Mouse (Mus musculus) cerebellum, adult 11-12 months (tissue): ENCODE data around the gene Agl.

Experiments
- DNase-seq: peaks from one replicate; pipeline ENCODE4 v3.0.0; 2022

The Agl gene

DNA sequence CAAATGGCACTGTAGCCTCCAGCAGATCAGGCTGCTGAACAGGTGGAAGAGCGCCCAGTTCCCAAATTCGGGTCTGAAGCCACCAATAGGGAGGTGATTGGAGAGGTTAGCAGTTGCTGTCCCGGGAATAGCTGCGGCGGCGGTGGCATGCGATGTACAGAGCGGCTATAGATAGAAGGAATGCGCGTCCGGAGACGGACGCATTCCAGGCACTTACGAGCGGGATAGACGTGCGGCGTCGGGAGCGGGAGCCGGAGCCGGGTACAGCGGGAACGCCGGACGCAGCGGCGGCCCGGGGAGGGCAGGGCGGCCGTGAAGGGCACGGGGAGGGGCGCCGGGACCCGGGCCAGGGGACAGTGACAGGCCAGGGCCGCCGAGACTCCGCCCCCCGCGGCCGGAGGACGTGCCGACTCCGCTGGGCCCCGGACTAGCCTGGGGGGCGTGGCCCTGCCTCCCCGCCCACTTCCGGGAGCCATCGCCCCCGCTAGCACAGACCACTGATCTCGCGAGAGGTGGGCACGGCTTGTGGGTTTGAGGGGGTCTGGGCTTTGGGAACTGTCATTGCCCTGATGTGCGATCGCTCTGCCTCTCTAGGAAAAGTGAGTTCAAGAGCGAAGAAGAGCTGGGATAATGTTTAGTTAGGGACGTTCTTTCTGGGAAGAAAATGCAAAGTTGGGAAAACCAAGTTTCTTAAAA, at the start of gene Agl:
TSS of gene Agl (minus strand) at position 356 of the 696 bp plus-strand sequence.
- peak; percentile 91 for DNase-seq

DNA sequence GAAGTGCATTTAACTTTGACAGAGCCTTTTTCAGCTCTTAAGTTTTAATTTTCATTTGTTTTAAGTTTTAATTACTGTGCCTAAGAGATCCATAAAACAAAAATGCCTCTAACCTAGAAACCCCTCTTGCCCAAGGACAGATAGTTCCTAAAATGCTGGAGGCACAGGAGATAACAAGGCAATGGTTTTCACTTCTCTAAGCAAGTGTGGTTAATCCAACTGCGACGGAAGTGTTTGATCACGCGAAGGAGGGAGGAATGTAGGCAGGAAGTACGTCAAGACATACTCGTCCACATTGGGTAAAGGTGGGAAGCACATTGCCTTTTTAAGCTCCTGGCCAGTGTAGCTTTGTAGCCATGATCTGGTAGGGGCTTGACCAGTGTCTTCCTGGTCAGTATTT, 49.6 kb upstream of the Agl start:
- no peak for DNase-seq

DNA sequence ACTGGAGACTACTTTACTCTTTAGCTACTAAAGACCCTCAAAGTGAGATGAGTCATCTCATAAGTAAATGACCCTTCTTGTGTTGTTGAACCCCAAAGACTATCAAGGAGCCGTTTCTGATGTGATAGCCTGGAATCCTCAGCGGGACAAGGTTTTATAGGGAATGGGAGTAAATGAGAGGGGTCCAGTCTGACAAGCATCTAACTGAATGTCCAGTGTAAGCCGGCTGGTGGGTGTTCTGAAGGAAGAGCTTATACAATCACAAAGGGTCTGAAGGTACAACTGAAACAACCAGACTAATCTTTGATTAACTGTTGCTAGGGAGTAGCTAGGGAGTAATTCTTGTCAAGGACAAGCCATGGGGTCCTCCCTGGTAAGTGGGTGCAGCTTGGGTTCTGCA, 44.5 kb upstream of the Agl start:
- no peak for DNase-seq

DNA sequence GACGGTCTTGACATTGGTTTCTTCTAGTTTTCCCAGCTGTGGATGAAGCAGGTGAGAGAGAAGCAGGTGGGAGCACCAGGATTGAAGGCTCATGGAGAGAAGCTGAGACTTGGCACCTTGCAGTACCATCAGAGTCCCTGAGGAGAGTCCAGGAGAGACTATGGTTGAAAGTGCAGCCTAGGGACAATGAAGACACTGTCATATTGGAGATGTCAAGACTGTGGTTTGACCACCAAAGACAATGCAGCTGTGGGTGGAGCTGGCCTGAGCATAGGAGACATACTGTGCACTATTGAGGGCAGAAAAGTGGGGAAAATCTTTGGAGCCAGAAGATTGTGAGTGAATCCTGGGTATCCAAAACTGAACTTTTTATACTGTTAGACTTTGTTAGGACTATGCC, 42.4 kb upstream of the Agl start:
- no peak for DNase-seq

DNA sequence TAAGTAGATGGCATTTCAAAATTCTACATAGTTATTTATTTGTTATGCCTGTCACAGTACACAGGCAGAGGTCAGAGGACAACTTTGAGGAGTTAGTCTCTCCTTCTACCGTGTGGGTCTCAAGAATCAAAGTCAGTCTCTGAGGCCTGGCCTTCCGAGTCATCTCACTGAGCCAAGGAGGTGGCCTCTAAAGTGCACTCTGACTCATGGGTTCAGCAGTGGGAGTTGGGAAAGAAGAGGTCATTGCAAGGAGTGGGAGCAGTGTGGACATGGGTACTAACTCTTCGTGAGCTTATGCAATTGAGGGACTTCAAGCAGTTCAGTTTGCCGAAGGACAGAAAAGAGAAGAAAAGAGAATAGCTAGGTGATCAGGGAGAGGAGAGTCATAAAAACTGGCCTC, 41.0 kb upstream of the Agl start:
- no peak for DNase-seq

DNA sequence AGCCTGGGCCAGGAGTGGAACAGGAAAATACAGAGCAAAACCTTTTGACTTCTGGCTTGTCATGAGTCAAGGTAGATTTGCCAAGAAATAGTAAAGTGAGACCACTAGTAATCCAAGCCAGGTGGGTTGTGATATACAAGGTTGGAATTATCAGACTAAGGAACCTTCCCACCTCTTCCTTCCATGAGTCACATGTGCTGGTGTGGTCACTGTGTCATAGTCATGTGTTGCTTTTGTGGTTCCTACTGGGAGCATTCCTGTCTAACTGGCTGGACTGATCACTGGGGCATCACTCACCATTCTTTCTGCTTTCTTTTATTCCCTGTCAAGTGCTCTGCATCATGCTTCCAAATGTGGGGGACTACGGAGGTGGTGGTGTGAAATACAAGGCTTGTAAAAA, 40.1 kb upstream of the Agl start:
- DNase-seq = no peak

DNA sequence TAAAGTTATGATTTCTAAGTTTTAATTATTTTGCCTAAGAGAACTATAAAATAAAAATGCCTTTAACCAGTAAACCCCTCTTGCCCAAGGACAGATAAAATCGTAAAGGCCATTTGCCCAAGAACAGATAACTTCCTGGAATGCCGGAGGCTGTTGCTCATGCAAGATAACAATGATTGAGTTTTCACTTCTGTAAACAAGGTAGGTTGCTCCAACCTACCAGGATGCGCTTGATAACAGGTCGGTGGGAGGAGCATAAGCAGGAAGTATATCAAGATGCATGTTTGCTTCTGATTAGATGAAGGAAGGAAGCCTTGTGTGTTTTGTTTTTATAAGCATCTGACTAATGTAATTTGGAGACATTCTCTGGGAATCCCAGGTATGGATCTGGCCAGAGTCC, 38.1 kb upstream of the Agl start:
- no peak for DNase-seq

DNA sequence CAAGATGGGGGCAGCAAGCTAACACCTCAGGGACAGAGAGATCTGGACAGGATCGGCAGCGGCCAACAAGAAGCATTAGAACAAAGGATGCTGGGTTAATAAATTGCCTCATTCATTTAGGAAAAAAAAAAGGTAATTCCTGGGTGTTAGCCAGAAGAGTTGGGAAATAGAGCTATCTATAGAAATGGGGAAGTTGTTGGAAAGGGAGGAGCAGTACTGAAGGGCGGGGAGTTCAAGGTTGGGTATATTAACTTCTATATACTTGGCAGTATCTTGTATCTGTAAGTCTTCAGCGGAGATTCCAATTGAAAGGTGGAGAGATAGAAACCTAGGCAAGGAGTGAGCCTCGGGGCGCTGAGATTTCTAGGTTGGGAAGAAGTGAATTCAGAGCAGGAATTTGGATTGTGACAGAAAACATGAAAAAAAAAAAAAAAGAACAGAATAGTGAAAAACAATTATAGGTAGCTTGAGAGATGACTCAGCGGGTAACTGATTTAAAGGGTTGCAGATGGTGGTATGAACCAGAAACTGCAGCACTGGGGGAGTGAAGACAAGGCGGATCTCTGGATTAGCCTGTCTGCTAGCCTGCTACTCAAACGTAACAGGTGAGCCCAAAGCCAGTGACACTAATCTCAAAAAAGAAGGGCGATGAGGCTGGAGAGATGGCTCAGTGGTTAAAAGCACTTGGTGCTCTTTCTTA, 37.1 kb upstream of the Agl start:
- DNase-seq = no peak

DNA sequence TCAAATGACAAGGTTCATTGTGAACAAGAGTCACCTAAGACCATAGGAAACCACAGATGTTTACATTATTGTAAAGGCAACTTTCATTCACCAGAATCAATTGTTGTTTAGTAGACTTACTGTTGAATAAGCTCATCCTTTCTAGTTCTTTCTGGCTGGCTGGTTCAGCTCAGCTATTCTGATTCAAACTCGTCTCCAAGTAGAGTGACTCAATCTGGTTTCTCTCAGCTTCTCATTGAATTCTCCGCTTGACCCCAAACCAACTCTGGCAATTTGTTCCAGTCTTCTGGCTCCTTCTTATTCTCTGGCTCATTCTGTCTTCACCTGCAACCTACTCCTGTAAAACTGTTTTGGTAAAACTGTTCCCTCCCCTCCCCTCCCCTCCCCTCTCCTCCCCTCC, 33.3 kb upstream of the Agl start:
- no peak for DNase-seq

DNA sequence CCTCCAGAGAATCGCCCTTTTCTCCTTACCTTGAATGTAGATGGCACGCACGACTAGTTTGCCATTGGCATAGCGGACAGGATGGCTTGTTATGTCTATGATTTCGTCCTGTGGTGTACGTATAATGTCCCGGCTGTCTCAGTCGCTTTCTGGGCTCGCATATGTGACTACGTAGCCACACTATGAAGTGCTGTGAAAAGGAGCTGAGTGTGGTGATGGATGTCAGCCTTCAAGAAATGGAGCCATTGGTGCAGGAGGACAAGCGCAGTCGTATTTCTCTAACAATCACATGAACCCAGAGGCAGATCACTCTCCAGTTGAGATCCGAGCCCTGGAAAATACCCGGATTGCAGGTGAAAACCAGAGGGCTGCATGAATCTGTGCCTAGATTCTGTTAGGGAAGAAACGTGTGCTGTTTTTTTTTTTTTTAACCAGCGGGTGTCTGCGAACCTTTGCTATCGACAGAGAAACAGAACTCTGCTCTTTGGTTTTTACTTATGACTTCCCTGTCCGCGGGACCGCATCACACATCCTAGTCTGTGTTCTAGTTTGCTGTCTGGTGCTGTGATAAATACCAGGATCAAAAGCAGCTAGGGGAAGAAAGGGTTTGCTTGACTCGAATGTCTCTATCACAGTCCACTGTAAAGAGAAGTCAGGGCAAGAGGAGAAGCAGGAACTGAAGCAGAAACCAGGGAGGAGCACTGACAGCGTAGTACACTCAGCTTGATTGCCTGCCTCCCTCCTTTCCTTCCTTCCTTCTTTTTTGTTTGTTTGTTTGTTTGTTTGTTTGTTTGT, 28.9 kb upstream of the Agl start:
- no peak for DNase-seq

DNA sequence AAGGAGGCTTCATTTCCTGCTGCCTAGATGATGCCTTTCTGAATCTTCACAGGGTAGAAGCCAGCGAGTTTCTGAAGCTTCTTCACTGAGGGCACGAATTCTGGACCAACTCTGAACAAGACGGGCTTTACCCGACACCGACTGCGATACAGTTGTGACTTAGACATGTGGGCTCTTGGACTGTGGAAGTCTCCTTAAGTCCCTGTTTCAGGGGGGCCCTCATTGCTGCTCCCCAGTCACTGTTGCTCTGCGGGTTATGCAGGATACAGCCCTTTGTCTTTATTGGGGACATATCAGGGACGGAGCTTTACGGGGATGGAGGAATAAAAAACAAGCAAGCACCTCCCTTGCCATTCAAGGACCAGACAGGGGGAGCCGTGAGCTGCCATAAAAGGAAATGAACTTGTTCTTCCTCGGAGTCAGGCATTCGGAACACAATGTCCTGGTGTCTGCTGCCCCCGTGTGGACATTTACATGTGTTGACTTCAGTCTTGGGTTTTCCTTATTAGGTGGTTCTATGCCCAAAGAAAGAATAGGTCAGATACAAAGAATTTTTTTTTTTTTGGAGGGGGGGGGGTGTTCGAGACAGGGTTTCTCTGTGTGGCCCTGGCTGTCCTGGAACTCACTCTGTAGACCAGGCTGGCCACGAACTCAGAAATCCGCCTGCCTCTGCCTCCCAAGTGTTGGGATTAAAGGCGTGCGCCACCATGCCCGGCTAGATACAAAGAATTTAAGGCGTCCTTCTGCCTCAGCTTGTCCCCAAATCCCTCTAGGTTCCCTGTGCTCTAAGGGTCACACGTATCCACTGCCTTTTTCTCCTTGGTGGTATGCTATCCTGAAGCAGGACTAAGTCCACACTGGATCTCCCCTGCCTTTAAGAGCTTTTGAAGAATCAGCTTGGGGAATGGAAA, 28.1 kb upstream of the Agl start:
- peak; percentile 72 for DNase-seq

DNA sequence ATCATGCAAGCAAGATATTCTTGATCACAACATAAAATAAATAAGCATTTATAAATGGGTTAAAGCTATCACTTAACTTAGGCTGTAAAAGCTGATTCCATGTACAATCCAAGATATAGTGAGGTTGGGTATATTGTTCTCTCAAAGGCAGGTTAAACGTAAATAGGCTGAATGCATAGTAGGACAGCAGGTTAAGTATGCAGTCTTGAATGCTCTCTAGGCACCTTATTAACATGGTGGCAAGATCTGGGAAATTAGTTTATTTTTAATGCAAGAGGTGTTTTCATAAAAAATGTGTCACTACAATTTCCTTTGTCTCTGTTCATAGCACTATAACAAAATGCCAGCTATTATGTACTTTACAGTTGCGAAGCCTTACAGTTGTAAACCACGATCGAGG, 27.4 kb upstream of the Agl start:
- DNase-seq = no peak

DNA sequence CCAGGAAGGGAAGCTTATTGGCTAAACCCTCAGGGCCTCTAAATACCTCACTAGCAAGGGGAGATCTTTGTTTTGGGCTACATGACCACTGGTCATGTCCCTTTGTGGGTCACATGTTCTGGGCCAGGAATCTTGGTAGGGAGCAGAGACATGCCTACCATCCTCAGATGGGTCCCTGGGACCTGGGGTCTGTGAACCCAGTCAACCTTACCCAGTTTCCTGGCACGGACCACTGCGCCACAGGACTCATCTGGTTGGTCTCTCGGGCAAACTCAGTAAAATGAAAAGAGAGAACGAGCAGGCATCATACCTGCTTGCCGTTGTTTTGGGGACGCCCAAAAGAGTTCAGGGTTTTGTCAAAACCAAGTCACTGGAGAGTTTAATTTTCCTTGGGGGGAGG, 26.3 kb upstream of the Agl start:
- DNase-seq = no peak

DNA sequence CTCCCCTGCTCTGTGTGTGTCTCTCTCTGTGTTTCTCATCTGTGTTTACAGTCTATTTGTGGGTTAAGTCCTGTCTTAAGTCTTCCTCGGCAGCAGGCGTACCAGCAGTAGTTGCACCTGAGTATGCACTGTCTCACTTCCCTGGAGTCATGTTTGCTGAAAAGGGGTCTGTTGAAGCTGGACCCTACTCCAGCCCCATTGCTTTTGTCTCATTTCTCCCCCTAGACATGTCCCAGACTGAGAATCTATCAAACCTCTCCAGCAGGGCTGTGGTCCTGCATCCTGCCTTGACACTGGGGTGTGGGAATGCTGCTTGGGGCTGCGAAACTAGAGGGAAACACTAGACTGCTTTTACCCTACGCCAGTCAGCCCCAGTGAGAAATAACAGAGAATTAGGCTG, 25.5 kb upstream of the Agl start:
- DNase-seq = no peak

DNA sequence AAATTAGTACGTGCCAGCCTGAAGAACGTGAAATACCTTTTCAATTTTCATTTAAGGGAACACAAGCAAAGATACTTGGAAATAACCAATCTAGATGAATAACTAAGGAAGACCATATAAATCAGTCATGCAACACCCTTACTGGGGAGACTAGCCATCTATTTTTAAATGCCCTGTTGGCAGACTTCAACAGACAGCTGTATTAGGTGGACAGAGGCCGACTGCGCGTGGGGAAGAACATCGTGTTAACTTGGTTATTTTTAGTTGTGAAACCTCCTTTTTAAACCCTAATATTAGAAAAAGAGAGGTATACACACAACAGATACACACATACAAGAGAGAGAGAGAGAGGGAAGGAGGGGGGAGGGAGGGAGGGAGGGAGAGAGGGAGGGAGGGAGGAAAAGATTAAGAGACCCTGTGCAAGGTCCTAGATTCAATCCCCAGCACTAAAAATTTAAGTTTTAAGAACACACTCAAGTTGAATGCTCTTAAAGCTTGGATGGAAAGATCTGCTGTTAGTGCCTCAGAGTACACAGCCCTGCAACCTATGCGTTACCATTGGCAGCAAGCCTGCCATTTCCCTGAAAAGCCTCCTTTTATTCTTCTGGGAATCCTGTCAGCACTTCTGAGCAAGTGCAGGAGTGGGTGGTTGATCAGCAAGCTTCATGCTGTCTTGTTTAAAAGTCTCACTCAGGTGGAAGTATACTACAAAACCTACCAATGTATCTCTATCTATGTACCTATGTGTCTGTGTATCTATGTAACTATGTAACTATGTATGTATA, 24.8 kb upstream of the Agl start:
- no peak for DNase-seq

DNA sequence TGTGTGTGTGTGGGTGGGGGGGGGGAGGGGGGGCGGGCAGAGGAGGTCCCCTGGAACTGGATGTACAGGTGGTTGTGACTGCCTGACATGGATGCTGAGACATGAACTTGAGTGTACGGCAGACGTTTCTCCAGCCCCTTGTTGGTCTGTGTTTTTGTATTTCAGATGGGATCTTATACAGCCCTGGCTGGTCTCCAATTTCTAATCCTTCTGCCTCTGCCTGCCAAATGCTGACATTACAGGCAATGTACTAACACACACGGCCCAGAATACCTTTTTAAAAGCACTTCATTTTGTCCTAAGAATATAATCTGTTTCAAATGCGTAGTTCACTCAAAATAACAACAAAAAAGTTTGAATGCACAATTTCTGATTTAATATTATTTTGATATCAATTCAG, 23.4 kb upstream of the Agl start:
- no peak for DNase-seq

DNA sequence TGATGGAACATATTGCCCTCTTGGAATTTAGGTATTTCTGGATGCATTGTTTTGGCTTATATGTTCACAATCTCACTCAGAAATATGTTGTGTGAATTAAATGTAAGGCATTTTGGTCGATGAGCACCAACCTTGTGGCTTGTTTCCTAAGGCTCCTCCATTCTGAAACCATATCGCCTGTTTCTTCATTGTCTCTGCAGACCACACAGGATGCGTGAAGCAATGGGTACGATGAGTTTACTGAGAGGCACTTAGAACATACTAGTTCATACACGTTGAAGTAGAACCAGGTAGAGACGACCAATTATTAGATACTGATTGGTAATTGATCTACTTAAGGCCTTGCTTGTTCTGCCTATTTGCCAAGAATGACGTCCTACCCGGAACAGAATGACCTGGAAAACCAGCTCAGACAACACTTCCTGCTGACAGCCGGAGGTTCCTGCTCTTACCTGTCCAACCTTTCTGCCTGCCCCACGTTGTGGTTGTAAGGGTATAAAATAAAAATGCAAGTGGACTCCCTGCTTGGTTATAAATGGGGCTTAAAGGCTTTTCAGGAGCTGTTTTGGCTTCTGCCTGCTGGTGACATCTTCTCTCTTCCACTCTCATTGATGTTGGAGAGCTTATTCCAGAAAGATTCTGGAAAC, 21.4 kb upstream of the Agl start:
- DNase-seq = no peak

DNA sequence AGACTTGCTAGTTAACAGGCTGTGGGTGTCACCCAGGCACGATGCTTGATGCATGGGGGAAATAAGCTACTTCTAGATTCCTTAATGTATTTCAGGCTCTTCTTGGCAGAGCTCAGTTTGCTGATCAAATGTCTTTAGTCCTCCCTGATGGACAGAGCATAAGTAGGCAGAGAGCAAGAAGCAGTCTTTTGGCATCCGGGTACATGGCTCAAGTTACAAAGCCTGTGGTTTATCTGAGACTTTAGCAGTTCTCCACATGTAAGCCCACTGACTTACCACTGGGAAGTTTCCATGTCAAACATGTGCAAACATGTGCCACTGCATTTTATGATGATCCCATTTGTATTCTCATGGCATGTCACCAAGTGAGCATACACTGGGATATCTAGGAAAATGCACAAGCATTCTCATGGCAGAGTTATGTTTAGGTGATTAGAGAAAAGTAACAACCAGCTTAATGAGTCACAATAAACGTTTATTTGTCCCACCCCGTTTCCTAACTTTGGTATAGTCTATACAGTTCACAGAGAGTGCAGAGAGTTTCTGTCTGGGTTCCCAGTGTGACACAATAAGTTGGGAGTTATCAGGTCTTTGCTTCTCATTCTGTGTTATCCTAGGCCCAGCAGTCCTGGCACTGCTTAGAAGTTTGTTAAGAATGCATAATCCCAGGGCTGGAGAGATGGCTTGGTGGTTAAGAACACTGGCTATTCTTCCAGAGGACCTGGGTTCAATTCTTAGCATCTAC, 18.7 kb upstream of the Agl start:
- no peak for DNase-seq

DNA sequence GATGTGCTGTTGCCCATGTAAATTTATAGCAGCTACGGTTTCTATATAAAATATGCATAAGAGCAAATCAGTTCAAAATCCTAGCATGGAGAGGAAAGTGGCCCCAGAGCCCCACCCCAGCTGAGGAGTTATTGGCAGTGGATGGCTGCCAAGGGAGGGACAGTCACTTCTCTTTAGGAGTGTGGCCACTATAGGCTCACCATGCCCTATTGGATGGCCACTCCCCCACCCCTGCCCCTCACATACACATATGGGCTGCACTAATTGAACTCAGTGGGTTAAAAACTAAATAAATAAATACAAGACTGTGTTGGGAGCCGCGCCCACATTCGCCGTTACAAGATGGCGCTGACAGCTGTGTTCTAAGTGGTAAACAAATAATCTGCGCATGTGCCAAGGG, 9.3 kb upstream of the Agl start:
- DNase-seq = no peak

DNA sequence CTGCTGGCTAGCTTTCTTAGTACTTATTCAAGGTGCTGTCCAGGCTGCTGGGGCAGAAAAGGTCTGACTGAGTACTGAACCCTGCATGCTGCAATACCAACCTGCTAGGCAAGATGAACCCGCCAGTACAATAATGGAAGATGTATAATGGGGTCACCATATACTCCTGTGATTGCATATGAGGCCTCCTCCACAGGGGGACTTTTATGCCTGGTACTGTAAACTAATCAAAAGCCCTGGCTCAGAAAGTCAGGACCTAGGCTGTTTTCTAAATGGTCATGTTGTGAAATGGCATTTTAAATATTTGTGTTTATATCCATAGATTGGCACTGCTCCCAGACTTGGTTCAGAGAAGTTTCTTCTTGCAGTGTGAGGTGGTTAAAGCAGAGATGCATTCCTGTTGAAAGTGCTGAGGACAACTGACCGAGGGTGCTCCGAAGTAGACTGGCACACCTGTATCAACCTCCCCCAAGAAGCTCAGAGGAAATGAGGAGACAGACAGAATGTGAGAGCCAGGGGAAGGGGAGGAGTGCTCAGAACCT, 8.8 kb upstream of the Agl start:
- no peak for DNase-seq

DNA sequence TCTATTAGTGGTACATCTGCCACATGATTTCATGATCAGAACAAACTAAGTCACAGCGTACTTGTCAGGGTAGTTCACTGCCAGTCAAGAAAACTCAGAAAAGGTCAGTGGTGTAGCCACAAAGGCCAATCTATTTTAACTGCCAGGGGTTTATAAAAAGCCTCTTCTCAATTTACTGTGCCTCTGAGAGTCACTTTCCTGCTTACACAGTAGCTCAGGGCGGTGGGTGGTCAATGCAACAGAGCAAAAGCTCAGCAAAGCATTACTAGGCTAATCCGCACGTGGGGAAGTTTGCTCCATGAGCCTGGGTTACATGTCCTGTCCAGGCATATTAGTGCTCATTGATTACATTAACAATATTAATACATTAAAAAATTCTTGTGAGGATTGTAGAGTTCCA, 8.0 kb upstream of the Agl start:
- no peak for DNase-seq
